Mouse (Mus musculus) limb, embryonic 13.5 days (tissue): ENCODE results near the gene Fam25c. TPM values are rescaled to one million over a fixed set of nuclear protein-coding genes. Genes with fewer than 3 reads are reported as not detected.

ENCODE experiments used
- ATAC-seq: fragments of 200-750 bp; cut with Nextera tagmentation; 2 replicates; pipeline ENCODE4 v1.8.0; 2017; ENCODE audit warnings: low read depth, moderate number of reproducible peaks, moderate TSS enrichment; ENCODE audit not compliant: low FRiP score
- H3K27ac ChIP-seq: fragments of 300-500 bp; sonication (generic); 2 replicates; pipeline ENCODE4 v1.5.1; 2015; ENCODE audit warnings: inconsistent platforms, mild to moderate bottlenecking, moderate library complexity
- H3K27me3 ChIP-seq: fragments of 300-500 bp; sonication (generic); 2 replicates; pipeline ENCODE4 v1.6.1; 2015; ENCODE audit warnings: mild to moderate bottlenecking, inconsistent platforms
- H3K36me3 ChIP-seq: fragments of 300-500 bp; sonication (generic); 2 replicates; pipeline ENCODE4 v1.6.1; 2015; ENCODE audit warnings: inconsistent platforms, mild to moderate bottlenecking, moderate library complexity
- H3K4me1 ChIP-seq: fragments of 300-500 bp; sonication (generic); 2 replicates; pipeline ENCODE4 v1.6.1; 2015; ENCODE audit warnings: inconsistent platforms
- H3K4me2 ChIP-seq: fragments of 300-500 bp; sonication (generic); replicated peaks from 2 replicates; pipeline ENCODE4 v1.6.1; 2015; ENCODE audit warnings: inconsistent platforms, mild to moderate bottlenecking, moderate library complexity
- H3K4me3 ChIP-seq: fragments of 300-500 bp; sonication (generic); 2 replicates; pipeline ENCODE4 v1.5.1; 2015; ENCODE audit warnings: moderate library complexity, mild to moderate bottlenecking, inconsistent platforms
- H3K9ac ChIP-seq: fragments of 300-500 bp; sonication (generic); 2 replicates; pipeline ENCODE4 v1.6.1; 2015; ENCODE audit warnings: mild to moderate bottlenecking, inconsistent platforms
- H3K9me3 ChIP-seq: fragments of 300-500 bp; sonication (generic); 2 replicates; pipeline ENCODE4 v1.6.1; 2016; ENCODE audit warnings: inconsistent platforms
- WGBS: fragments of 180-500 bp; shearing (Covaris S2); methylation state at CpG from one replicate; pipeline ENCODE4 v1.1.7; 2015; 5-methylcytosine and 5-hydroxymethylcytosine counted together
- polyA plus RNA-seq: library from polyadenylated mRNA; unstranded; fragments of >200 nt; fragmentation: Nextera tagmentation; extraction: Ambion mirVana; gene quantifications from 2 replicates; pipeline ENCODE4 v1.2.1, GENCODE M21; 2015

Gene Fam25c
- polyA plus RNA-seq, result 1.6 and 2.8 TPM in 2 replicates

DNA sequence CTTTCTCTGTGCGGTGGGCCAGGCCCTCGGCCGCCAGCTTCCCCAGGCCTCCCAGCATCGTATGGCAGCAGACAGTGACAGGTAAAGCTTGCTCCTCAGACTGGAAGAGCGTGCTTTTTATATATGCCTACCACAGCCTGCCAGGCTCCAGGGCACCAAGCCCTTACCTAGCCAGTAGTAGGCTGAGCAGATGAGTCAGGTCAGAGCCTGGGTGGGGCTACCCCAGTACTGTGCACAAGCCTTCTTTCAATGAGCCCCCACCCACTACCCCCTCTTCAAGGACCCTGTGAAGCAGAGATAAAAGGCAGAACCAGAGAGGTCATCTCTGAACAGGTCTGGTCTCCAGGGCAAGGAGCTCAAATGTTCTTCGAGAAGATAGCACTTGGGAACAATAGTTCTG is at the start of gene Fam25c:
Fam25c (minus strand) TSS at position 133 of the 400 bp plus-strand sequence.
- H3K9ac ChIP-seq, result no peak within 1 kb of the TSS
- no peak within 1 kb of the TSS for H3K27ac ChIP-seq
- no peak within 1 kb of the TSS for H3K4me3 ChIP-seq
- WGBS, result 77% methylated on average over 6 of the region's 6 CpGs
- no peak within 1 kb of the TSS for H3K4me2 ChIP-seq
- ATAC-seq, result no peak
- no peaks in the 10 kb centered on the region for H3K9me3 ChIP-seq
- H3K27me3 ChIP-seq, result no peaks in the 10 kb centered on the region
- no peaks in the 10 kb centered on the region for H3K36me3 ChIP-seq
- H3K4me1 ChIP-seq, result no peaks in the 10 kb centered on the region

DNA sequence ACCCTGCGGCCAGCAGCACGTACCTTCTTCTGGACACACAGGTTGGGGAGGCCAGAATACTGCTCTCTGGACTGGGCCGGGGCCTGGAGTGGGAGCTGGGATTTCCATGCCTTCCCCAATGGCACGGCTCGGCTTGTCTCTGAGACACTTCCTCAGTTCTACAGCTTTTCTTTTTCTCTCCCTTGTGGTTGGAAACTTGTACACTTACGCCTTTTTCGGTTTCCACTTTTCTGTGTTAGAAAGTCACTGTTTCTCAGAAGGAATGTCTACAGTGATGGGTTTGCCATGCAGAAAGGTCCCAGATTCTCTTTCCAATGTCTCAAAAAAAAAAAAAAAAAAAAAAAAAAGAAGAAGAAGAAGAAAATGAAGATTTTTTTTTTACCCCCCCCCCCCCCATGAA is 48.2 kb upstream of the Fam25c start:
- Histone ChIP-seq H3K4me3 (no peak overlapping the region), H3K4me1 (no peaks in the 10 kb centered on the region), H3K27me3 (no peaks in the 10 kb centered on the region), H3K4me2 (no peak overlapping the region), H3K27ac (no peak overlapping the region), H3K9ac (no peak overlapping the region), H3K36me3 (peaks cover 86% of the 10 kb centered on the region), H3K9me3 (no peaks in the 10 kb centered on the region)
- no peak for ATAC-seq
- 97% methylated on average over 7 of the region's 7 CpGs for WGBS

DNA sequence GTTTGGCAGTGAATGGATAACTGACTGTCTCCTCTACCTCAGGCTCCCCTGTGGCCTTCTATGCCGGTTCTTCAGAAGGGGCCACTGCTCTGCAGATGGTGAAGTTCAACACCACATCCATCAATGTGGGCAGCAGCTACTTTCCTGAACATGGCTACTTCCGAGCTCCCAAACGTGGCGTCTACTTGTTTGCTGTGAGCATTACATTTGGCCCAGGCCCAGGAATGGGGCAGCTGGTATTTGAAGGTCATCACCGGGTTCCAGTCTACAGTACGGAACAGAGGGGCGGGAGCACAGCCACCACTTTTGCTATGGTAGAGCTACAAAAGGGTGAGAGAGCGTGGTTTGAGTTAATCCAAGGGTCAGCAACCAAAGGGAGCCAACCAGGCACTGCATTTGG is 47.6 kb upstream of the Fam25c start:
- no peaks in the 10 kb centered on the region for H3K27me3 ChIP-seq
- no peak overlapping the region for H3K4me3 ChIP-seq
- no peaks in the 10 kb centered on the region for H3K9me3 ChIP-seq
- H3K9ac ChIP-seq, result no peak overlapping the region
- H3K36me3 ChIP-seq, result peaks cover 86% of the 10 kb centered on the region
- H3K4me2 ChIP-seq, result no peak overlapping the region
- WGBS, result 82% methylated on average over 8 of the region's 8 CpGs
- H3K4me1 ChIP-seq, result no peaks in the 10 kb centered on the region
- no peak for ATAC-seq
- H3K27ac ChIP-seq, result no peak overlapping the region; the same call in 1 of the 2 replicates

DNA sequence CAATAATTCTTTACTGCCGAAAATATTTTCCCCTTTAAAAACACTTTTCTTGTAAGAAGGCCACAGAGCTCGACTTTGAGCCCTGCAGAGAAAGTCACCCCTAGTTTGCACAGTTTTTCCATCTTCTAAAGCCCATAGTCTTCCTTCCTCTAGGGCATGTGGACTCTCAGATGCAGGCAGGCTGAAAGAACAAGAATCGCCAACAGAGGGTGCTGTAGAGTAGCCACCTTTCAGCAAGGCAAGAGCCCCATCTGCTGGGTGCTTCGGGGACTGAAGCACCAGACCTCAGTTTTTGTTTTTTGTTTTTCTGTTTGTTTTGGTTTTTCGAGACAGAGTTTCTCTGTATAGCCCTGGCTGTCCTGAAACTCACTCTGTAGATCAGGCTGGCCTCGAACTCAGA is 45.9 kb upstream of the Fam25c start:
- 50% methylated on average over 6 of the region's 6 CpGs for WGBS
- Histone ChIP-seq H3K36me3 (peaks cover 74% of the 10 kb centered on the region), H3K9me3 (no peaks in the 10 kb centered on the region), H3K9ac (no peak overlapping the region), H3K4me1 (no peaks in the 10 kb centered on the region), H3K27ac (no peak overlapping the region), H3K4me3 (no peak overlapping the region), H3K4me2 (no peak overlapping the region), H3K27me3 (no peaks in the 10 kb centered on the region)
- no peak for ATAC-seq

DNA sequence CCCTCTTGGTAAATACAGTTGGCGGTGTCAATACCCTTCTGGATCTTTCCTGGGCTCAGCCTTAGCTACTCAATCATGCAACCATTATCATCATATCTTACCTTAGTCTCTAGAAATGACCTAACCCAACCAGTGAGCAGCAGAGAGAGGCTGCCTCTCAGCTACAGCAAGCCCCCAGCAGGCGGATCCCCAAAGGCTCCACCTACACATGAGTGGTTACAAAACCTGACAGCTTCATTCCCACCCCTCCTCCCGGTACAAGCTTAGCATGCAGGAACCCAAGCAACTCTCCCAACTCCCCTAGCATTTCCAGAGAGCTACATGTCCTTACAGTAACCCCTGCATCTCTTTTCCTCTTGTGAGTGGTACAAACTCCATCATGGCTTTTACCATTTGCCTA is 44.8 kb upstream of the Fam25c start:
- H3K4me3 ChIP-seq, result no peak overlapping the region
- 91% methylated on average over 3 of the region's 3 CpGs for WGBS
- no peak overlapping the region for H3K9ac ChIP-seq
- H3K27me3 ChIP-seq, result no peaks in the 10 kb centered on the region
- H3K36me3 ChIP-seq, result peaks cover 63% of the 10 kb centered on the region
- no peak overlapping the region for H3K4me2 ChIP-seq
- H3K9me3 ChIP-seq, result no peaks in the 10 kb centered on the region
- no peak overlapping the region for H3K27ac ChIP-seq
- H3K4me1 ChIP-seq, result no peaks in the 10 kb centered on the region
- ATAC-seq, result no peak

DNA sequence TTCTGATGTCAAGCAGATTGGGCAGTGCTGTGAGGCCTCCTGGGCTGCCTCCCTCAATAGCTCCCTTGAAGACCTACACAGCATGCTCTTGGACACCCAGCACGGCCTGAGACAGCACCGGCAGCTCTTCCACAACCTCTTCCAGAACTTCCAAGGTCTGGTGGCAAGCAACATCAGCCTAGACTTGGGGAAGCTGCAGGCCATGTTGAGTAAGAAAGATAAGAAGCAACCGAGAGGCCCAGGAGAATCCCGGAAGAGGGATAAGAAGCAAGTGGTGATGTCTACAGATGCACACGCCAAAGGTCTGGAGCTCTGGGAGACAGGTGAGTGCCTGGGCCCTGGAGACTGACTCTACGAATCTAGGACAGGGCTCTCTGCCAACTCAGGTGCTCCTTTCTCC is 44.1 kb upstream of the Fam25c start:
- Histone ChIP-seq H3K4me2 (no peak overlapping the region), H3K27me3 (no peaks in the 10 kb centered on the region), H3K4me3 (no peak overlapping the region), H3K9ac (no peak overlapping the region), H3K27ac (no peak overlapping the region), H3K36me3 (peaks cover 56% of the 10 kb centered on the region), H3K4me1 (no peaks in the 10 kb centered on the region), H3K9me3 (no peaks in the 10 kb centered on the region)
- no peak for ATAC-seq
- 93% methylated on average over 6 of the region's 6 CpGs for WGBS

DNA sequence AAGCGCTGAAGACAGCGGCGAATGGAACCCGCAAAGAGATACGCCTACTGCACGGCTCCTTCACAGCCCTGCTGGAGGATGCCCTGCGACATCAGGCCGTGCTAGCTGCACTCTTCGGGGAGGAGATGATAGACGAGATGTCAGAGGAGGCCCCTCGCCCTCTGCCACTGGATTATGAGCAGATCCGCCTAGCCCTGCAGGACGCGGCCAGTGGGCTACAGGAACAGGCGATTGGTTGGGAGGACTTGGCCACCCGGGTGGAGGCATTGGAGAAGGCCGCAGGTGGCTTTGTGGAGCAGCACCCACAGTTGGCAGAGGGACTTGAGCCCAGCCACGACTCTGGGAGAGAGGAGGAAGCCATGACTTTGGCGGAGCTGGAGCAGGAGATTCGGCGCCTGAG is 43.7 kb upstream of the Fam25c start:
- 94% methylated on average over 21 of the region's 21 CpGs for WGBS
- Histone ChIP-seq H3K27ac (no peak overlapping the region), H3K4me2 (no peak overlapping the region), H3K9me3 (no peaks in the 10 kb centered on the region), H3K4me3 (no peak overlapping the region), H3K4me1 (no peaks in the 10 kb centered on the region), H3K36me3 (peaks cover 52% of the 10 kb centered on the region), H3K27me3 (no peaks in the 10 kb centered on the region), H3K9ac (no peak overlapping the region)
- ATAC-seq, result no peak

DNA sequence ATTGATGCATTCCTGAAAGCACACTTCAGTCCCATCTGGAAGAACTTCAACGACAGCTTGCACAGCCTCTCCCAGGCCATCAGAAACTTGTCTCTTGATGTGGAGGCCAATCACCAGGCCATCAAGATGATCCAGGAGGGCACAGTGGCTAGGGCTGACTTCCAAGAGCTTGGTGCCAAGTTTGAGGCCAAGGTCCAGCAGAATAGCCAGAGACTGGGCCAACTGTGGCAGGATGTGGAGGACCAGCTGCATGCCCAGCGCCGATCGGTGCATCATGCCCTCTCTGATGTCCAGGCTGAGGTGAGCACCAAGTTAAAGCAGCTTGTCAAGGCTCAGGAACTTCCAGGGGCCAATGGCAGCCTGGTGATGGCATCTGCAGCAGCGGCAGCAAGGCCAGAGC is 42.6 kb upstream of the Fam25c start:
- H3K36me3 ChIP-seq, result peaks cover 44% of the 10 kb centered on the region
- H3K27ac ChIP-seq, result no peak overlapping the region
- H3K4me3 ChIP-seq, result no peak overlapping the region
- no peak overlapping the region for H3K9ac ChIP-seq
- H3K4me1 ChIP-seq, result no peaks in the 10 kb centered on the region
- no peak overlapping the region for H3K4me2 ChIP-seq
- ATAC-seq, result no peak
- H3K9me3 ChIP-seq, result no peaks in the 10 kb centered on the region
- WGBS, result 93% methylated on average over 5 of the region's 5 CpGs
- no peaks in the 10 kb centered on the region for H3K27me3 ChIP-seq

DNA sequence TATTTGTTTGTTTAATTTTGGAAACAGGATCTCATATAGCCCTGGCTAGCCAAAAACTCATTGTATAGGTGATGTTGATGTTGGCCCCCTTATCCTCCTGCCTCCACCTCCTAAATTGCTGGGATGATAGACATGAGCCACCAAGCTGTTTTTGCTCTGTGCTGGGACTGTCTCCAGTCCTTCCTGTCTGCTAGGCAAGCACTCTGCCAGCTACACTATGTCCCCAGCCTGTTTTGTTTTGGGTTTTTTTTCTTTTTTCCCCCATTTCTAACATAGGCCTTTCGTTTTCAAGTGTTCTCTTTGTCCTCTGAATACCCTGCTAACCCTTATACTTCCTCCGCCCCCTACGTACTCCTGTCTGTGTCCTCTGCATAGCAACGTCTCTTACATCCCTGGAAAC is 38.1 kb upstream of the Fam25c start:
- H3K9ac ChIP-seq, result no peak overlapping the region
- WGBS, result 78% methylated on average over 4 of the region's 4 CpGs
- ATAC-seq, result no peak
- H3K4me2 ChIP-seq, result no peak overlapping the region
- no peak overlapping the region for H3K4me3 ChIP-seq
- H3K36me3 ChIP-seq, result peaks cover 9% of the 10 kb centered on the region
- H3K9me3 ChIP-seq, result peaks cover 6% of the 10 kb centered on the region; the same call in 1 of the 2 replicates
- H3K27me3 ChIP-seq, result no peaks in the 10 kb centered on the region
- no peak overlapping the region for H3K27ac ChIP-seq
- no peaks in the 10 kb centered on the region for H3K4me1 ChIP-seq

DNA sequence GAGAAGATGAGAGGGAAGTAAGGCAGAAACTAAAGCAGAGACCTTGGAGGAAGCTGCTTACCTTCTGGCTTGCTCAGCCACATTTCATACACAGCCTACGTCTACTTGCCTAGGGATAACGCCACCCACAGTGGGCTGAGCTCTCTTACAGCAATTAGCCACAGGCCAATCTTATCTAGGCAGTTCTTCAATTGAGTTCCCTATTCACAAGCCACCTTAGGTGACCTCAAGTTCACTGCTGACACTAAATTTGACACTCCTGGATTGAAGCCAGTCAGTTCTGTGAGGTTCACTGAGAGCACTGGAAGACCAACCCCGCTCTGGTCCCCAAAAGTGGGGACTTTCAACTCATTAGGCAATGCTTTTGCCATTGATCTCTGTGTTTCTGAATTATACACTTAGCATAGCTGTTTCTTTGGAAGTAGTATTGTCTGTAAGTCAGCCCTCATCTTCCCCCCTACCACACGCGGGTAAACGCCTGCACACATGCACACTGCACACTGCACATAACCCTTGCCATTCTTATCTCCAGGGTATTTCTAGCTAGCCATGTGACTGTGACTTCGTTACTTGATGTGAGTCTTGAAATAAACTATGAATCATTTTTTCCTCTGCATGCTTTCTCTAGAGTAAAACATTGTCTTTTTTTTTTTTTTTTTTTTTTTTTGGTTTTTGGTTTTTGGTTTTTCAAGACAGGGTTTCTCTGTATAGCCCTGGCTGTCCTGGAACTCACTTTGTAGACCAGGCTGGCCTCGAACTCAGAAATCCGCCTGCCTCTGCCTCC is 27.9 kb upstream of the Fam25c start:
- Histone ChIP-seq H3K36me3 (no peaks in the 10 kb centered on the region), H3K4me1 (peaks cover 11% of the 10 kb centered on the region), H3K27me3 (no peaks in the 10 kb centered on the region), H3K4me3 (no peak overlapping the region), H3K4me2 (no peak overlapping the region), H3K27ac (no peak overlapping the region), H3K9me3 (no peaks in the 10 kb centered on the region), H3K9ac (no peak overlapping the region)
- no peak for ATAC-seq
- 94% methylated on average over 9 of the region's 9 CpGs for WGBS

DNA sequence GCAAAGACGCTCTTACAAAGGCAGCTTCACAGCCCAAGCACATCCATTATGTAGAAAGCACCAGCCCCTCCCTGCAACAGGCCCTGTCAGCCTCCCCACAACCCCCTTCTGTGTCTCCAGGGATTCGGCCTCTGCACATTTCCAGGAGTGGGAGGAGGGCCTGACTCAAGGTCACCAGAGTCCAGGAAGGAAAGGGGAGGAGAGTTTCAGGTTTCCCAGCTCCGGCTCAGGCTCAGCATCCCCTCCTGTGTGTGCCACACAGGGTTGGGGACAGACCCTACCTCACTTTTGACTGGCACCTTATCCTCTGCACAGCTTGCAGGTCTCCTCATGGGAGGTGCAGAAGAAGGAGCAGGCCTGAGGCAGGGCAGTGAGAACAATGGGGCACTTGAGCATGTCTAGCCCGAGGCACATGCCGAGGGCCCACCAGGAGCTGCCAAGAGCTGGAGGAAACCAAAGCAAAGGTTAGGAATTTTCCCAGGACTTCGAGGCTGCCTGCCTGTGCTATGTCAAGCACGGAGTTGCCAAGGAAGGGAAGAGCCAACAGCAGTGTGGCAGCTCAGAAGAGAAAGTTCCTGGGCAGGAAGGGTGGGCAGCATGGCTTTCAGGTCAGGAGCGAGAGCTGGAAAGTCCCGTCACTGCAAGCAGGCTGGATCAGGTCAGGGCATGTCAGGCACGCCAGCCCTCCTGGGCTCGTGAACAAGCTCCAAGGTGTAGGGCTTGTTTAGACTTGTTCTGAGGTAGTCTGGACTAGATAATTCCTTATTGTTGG is 23.5 kb upstream of the Fam25c start:
- no peaks in the 10 kb centered on the region for H3K9me3 ChIP-seq
- peak; percentile 58 for ATAC-seq
- H3K36me3 ChIP-seq, result no peaks in the 10 kb centered on the region
- 37% methylated on average over 11 of the region's 11 CpGs for WGBS
- no peaks in the 10 kb centered on the region for H3K27me3 ChIP-seq
- H3K4me1 ChIP-seq, result peaks cover 40% of the 10 kb centered on the region
- H3K27ac ChIP-seq, result peak overlapping the region; percentile 81
- no peak overlapping the region for H3K4me3 ChIP-seq
- H3K9ac ChIP-seq, result peak overlapping the region; percentile 31; the same call in 1 of the 2 replicates
- H3K4me2 ChIP-seq, result peak overlapping the region; percentile 19

DNA sequence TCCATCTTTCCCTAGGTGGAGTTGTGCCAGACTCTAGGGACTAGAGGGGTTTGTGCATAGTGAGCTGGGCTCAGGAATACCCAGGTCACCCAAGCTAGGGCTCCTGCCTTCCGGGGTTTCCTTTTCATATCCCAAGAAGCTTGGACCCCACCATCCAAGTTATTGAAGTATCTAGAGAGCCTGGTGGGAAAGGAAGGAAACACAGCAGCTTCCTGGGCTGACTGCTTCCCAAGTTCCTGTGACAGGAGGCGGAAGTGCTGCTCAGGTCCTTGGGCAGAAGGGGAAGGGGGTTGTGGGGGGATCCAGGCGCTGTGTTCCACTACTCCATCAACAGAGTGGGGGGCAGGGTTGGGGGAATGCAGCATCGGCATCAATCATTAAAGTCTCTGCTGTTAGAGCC is 21.9 kb upstream of the Fam25c start:
- Histone ChIP-seq H3K27me3 (no peaks in the 10 kb centered on the region), H3K27ac (0 out of 2 replicates have a peak overlapping the region, but pooled peaks have one; percentile 15), H3K9ac (no peak overlapping the region), H3K36me3 (no peaks in the 10 kb centered on the region), H3K4me3 (no peak overlapping the region), H3K4me1 (peaks cover 40% of the 10 kb centered on the region), H3K9me3 (no peaks in the 10 kb centered on the region), H3K4me2 (peak overlapping the region; percentile 21; the same call in 1 of the 2 replicates)
- no peak for ATAC-seq
- 69% methylated on average over 4 of the region's 4 CpGs for WGBS
